Mouse (Mus musculus) left cerebral cortex, postnatal 14 days (tissue): ENCODE data around the gene Rhpn2. TPM values are rescaled to one million over a fixed set of nuclear protein-coding genes. Genes with fewer than 3 reads are reported as not detected.

Experiments
- DNase-seq, 2 experiments: peaks; one replicate each; pipeline ENCODE4 v3.0.0; 2021 to 2022; ENCODE audit warnings: low spot score in 2 of 2, mixed read lengths in 1 of 2
- intact Hi-C: fragments of 180-260 bp; cut with DNase I; formaldehyde crosslinking; loops from one replicate; pipeline ENCODE4 v1.15.1; 2025
- total RNA-seq, 2 experiments: library from RNA; stranded (reverse); gene quantifications; 2 replicates each; pipeline ENCODE4 v1.2.3; 2021

Gene Rhpn2
- total RNA-seq, 2 experiments from 2014 or later: 2.5 to 2.7 TPM

DNA sequence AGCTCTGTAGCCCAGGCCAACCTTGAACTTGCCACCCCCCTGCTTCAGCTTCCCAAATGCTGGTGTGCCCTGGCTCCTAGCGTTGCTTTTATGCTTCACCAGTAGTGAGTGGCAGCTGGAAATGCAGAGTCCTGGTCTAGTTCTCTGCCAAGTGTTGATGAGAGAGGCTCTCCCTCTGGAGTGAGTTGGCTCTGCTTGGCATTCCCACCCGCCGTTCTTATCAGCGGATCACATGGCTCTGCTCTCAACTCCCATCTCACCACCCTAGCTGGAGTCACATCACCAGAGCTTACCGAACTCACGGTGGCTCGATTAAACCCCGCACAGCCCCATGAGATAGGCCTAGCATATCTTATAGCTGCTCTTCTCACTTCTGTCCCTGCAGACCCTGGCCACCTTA is 46.4 kb downstream of the Rhpn2 start:
- intact Hi-C loops: no loop called here
- DNase-seq: no peak

DNA sequence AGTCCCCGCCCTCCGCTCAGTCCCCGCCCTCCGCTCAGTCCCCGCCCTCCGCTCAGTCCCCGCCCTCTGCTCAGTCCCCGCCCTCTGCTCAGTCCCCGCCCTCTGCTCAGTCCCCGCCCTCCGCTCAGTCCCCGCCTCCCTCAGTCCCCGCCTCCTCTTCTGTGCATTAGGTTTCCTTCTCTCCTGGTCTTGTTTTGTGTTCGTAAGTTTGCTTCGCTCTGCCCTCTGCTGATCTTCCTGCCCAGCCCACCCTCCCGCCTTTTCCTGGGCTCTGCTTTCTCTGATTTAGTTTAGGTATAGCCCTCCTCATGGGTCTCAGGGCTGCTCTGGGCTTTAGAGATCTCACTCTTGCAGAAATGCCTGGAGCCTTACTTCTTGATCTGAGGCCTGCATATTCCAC is 47.9 kb downstream of the Rhpn2 start:
- no peak for DNase-seq
- intact Hi-C loops: no loop called here

DNA sequence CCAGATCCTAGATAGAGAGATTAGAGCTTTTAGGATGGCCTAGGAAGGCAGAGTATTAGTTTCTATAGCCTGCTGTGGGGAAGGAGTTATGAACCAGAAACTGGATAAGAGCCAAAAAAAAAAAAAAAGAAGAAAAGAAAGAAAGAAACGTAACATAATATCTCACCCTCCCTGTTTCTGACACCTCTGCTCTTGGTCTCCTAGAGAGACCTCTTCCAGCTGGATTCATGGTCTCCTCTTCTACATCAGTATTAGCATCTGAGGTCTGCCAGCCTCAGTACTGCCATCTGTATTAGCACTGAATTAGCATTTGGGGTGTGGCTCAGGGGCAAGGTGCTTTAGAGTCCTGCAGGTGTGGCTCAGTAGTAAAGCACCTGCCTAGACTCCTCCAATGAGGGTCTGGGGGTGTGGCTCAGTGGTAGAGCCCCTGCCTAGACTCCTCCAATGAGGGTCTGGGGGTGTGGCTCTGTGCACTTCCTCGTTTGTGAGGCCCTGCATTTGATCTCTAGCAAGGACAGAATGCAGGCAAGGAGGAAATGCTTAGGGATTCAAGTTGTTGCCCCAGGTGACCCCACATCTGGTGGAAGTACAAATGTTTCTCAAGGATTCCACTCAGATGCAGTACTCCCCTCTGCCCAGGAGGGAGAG is 48.9 kb downstream of the Rhpn2 start:
- no peak for DNase-seq
- intact Hi-C loops: no loop called here

DNA sequence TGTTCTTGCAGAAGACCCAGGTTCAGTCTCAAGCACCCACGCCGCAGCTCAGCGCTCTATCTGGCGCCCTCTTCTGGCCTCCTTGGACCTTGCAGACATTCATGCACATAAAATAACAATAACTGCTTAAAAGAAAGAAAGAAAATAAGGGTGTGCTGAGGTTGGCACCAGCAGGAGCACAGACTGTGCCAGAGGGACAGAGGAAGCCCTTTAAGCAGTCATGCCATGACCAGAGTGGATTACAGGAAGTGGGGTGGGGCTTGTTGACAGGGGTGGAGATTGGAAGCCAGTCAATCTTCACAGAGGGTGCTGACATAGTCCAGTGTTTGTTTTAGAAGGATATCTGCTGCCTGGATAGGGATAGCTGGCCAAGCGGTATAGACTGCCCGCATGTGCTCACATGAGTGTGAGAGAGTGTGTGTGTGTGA is 52.6 kb downstream of the Rhpn2 start:
- no peak for DNase-seq
- intact Hi-C loops: loop anchor here (5.0 kb wide), 1 partner anchor 49 kb away; no protein-coding TSS in a partner anchor

DNA sequence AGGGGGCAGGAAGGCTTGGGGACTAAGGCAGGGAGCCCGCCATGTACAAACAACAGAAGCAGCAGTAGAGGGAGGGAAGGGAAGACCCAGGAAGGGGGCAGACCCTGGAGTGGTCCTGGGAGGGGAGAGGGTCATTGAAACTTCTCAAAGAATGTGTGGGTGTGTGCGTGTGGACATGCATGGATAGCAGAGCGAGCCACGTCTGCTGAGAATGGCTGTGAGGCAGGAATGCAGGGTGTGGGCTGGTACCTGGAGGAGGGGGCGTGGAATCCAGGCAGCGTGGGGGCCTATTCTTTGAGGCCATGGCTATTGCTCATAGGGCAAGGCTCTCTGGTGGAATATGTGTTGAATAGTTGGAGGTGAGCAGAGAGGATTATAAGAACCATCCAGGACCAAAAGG is 54.7 kb downstream of the Rhpn2 start:
- no peak for DNase-seq
- intact Hi-C loops: loop anchor here (5.0 kb wide), 1 partner anchor 51 kb away; no protein-coding TSS in a partner anchor

DNA sequence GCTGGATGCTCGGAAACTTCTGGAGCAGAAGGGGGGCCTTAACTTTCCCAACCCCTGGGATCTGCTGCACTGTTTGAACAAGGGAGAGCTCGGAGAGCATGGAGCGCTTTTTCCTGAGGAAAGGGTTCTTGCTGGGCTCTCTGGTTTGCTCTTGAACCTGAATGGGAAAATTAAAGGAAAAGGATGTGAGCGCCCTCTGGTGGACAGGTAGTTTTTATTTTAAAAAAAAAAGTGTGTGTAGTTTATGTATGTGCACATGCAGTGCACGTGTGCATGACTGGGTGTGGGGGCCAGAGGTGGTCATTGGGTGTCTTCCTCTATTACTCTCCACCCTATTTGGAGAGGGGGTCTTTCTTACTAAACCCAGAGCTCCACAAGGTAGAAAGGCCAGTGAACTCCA is 59.0 kb downstream of the Rhpn2 start:
- intact Hi-C loops: loop anchor here (5.0 kb wide), 2 partner anchors 76 to 96 kb away; partner anchors contain the start of gene Gpatch1
- DNase-seq: peak in 1 of 2 experiments; percentile 41

DNA sequence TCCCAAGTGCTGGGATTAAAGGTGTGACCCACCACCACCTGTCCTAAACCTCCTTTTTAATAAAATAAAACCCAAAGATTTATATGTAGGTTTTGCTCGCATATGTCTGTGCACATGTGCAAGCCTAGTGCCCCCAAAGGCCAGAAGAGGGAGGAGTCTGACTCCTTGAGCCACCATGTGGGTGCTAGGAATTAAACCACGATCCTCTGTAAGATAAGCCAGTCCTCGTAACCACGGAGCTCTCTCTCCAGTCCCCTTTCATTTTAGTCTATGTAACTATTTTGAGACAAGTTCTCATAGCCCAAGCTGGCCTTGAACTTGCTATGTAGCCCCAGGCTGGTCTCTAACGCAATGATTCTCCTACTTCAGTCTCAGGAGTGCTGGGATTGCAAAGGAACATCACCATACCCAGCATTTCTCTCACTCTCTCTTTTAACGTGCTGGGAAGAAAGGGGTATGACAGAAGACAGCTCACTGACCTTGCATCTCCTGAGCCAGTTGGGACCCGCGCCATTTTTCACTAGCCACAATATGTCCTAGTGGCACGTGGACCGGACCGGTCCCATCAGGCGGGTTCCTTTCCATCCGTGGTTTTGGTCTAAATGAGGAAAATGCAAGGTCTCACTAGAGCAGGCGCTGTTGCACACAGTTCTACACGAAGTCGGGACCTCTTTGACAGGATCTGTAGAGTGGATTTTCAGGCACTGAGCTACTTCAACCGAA is 61.9 kb downstream of the Rhpn2 start:
- peak in 1 of 2 experiments; percentile 17 for DNase-seq
- intact Hi-C loops: no loop called here

DNA sequence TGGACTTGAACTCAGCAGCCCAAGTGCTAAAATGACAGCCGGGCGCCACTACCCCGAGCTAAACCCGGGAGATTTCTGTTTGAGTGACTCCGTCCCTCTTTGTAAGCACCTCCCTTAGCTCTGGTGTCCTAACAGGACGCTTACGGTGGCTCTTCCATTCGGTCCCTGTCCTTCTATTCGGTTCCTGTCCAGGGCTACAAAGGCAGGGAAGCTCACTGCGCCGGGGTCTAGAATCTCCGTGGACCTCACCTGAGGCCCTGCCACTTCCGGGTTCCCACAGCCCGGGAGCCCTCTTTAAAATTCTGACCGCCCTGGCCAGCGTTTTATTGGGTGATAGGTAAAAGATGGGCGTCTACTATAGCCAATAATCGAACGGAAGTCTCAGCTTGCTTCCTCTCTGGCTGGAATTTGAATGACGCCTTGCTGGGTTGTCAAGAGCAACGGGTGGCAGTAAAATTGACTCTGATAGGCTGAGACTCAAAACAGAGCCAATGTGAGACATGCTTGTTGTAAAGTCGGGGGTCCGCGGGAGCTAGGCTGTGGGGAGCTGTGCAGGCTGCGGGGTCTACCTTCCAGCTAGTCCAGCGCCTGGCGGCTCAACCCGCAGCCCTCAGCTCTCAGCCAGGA is 62.7 kb downstream of the Rhpn2 start, which contains the start of the genes Faap24 and Cep89:
Gene Faap24, minus strand, starts transcription at position 295 of the 627 bp plus-strand sequence.
Gene Cep89, plus strand, starts transcription at position 494 of the 627 bp plus-strand sequence.
- DNase-seq: peak; percentile 98 to 99
- intact Hi-C loops: no loop called here

DNA sequence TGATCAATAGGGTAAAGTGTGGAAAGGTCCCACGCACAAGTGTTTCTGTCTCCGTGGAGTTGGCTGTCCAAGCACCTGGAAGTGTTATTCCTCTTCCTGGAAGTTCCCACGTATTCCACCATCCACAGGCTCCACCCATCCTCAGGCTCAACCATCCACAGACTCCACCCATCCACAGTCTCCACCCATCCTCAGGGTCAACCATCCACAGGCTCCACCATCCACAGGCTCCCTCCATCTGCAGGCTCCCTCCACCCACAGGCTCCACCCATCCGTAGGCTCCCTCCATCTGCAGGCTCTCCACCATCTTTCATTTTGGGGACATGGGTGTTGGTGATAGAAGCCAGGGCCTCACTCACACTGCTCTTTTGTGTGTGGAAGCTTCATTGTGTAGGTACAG is 67.2 kb downstream of the Rhpn2 start:
- intact Hi-C loops: loop anchor here (10.0 kb wide), 1 partner anchor 234 kb away; no protein-coding TSS in a partner anchor
- DNase-seq: no peak

DNA sequence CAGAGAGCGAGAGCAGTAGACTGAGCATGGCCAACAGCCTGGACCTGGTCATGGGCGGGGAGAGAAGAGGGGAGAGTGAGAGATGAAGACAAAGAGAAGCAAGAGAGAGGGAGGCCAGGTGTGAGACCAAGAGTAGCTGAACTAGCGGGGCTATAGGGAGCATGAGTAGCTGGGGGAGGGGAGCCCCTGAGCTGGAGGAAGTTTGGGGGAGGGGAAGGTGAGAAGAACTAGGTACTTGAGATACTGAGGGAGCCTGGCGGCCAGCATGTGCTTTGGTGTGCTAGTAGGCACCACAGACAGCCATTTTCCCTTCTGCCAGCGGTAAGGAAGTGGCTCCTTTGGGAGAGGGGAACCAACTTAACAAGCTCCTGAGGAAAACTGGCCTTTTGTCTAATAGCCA is 81.3 kb downstream of the Rhpn2 start:
- intact Hi-C loops: no loop called here
- DNase-seq: no peak

DNA sequence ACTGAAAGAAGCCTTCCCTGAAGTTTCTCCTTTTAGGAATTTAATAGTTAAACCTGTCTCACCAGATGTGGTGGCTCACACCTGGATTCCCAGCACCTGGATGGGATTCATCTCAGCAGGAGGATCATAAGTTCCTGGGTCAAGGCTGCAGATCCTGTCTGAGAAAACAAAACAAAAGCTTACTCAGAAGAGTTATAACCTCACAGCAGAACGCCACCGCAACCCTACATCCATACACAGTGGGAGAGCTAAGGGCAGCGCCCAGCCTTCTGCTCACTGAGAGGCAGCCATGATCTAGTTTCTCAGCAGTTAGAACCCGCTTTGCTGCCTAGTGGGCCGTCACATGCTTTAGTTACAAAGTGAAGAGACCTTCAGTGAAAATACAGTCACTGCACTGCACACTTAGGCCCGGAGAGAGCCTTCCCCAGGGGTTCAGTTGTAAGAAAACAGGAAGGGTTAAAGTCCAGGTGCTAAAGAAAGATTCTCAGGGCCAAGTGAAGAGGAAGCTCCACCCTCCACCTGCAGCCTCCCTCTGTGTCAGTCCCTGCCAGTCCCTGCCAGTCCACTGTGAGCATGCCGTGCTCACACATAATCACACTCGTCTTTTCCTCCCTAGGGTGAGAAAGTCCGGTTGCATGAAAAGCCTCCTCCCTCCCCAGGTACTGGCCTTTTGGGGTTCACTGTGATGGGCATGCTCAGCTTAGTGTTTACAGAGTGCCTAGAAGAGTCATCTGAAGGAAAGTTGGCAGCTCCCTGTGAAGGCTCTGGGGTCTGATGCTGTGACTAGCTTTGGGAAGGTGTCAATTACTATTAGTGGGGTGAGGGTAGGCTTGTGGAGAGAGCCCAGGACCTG is 82.1 kb downstream of the Rhpn2 start:
- DNase-seq: no peak
- intact Hi-C loops: no loop called here

DNA sequence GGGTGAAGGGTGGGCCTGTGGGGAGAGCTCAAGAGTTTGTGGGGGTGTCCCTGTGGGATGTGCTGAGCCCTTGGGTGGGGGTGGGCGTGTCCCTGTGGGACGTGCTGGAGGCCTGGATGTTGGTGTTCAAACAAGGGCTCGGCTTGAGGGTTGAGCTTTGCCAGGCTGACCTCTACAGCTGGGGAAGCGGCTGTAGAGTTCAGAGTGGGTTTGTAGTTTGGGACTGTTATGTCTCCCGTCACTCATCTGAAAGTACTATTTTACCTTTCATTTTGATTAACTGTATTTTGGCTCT is 82.6 kb downstream of the Rhpn2 start:
- intact Hi-C loops: no loop called here
- no peak for DNase-seq

DNA sequence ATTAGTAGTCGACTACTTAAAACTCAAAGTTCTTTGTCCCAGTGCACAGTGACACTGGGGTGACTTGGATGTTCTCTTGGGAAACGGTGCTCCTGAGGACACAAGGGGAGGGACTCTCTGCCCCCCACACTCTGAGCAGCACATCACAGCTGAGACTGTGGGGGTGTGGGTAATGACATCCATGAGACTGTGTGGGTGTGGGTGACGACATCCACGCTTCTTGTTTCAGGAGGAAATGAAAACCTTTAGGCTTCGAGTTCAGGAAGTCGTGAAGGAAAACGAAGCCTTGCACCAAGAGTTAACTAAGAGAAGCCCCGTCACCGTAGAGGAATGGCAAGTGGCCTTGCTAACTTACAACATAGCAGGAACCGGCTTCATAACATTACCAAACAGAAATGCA is 89.1 kb downstream of the Rhpn2 start:
- no peak for DNase-seq
- intact Hi-C loops: no loop called here

DNA sequence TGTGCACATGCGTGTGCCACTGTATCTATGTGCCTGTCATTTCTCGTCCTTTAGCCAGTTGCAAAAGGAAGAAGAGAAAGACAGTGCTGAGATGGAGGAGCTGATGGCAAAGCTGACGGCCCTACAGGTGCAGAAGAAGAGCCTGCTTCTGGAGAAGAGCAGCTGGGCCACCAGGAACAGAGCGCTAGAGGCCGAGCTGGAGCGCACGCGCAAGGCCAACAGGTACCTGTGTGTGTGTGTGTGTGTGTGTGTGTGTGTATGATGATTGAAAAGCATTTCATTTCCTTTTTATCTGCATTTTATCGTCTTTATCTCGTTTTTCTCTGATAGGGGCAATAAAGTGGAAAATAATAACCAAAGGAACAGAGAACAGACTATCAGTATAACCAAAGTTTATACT is 94.2 kb downstream of the Rhpn2 start:
- intact Hi-C loops: no loop called here
- no peak for DNase-seq

DNA sequence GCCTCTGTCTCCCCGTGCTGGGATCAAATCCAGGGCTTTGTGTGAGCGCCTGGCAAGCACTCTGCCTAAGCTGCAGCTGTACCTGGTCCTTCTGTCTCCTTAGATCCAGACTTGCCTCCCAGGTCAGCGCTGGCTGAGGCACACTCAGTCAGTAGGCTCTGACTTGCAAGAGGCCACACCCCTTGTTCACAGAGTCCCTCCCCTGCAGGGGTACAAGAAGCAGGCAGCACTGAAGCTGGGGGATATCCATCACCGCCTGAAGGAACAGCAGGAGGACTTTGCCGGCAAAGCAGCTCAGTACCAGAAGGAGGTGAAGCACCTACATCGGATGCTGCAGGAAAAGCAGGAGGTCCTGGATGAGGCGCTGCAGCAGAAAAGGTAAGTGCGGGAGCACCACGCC is 101.3 kb downstream of the Rhpn2 start:
- intact Hi-C loops: no loop called here
- DNase-seq: no peak

Other genes with a start within 250 kb of the Rhpn2 start
- gene Cebpa, start 214.9 kb upstream of the Rhpn2 start, total RNA-seq: 1 to 10 TPM; 6.2 to 7.3 TPM
- 10 to 100 TPM; 45.4 to 48.0 TPM for gene Slc7a10, start 147.8 kb upstream of the Rhpn2 start, total RNA-seq
- gene Lrp3, start 118.7 kb upstream of the Rhpn2 start, total RNA-seq: 10 to 100 TPM; 83.8 to 84.6 TPM
- gene Gpatch1, start 15.7 kb upstream of the Rhpn2 start, total RNA-seq: 10 to 100 TPM; 22.8 to 23.7 TPM
- gene Faap24, start 62.7 kb downstream of the Rhpn2 start, total RNA-seq: 1 to 10 TPM; 7.8 to 9.1 TPM
- 10 to 100 TPM; 22.2 to 22.5 TPM for gene Cep89, start 62.9 kb downstream of the Rhpn2 start, total RNA-seq
- gene Slc7a9, start 114.6 kb downstream of the Rhpn2 start, total RNA-seq: not detected
- gene Tdrd12, start 203.6 kb downstream of the Rhpn2 start, total RNA-seq: under 1 TPM; 0.49 to 0.64 TPM
- gene Nudt19, start 222.1 kb downstream of the Rhpn2 start, total RNA-seq: 10 to 100 TPM; 66.8 to 67.4 TPM